In genomic region chr8:128263251-128263947, GRCm38 (mm10) we compare ENCODE assay signal across 10 mouse cellular contexts.
DNase-seq lines count a peak whose midpoint lies in the region; ATAC-seq and TF ChIP-seq lines count a peak whose summit lies in the region.
"Had no signal": no experiment of that assay in that cellular context is flagged by ENCODE, and none has a peak within 500 bp of the region (broad histone marks: within the 10 kb centered on the region; RNA-seq: fewer than 3 reads in every experiment).

No protein-coding gene starts in this region.

- H3K4me2 ChIP-seq in intestine, postnatal 0 days (replicated peaks; ENCODE audit: low read depth), result no peak overlapping the region
- no peak overlapping the region for H3K4me2 ChIP-seq in midbrain, embryonic 12.5 days (replicated peaks)
- H3K4me2 ChIP-seq: liver, embryonic 13.5 days had no signal

- ATAC-seq in intestine, postnatal 0 days, result peak; percentile 83
- 0 out of 2 replicates have a peak, but pooled peaks have one; percentile 34 for ATAC-seq in midbrain, embryonic 12.5 days (ENCODE audit: low FRiP score, low read depth)

- DNase-seq in embryo, embryonic 10 days (ENCODE audit: low spot score), result peak; percentile 44
- DNase-seq in embryo, embryonic 9.5 days (ENCODE audit: extremely low spot score), result no peak
- peak; percentile 47 for DNase-seq in embryo, embryonic 11 days
- DNase-seq in urinary bladder, postnatal 4 days (ENCODE audit: low spot score in 2 of 2), result no peak
- no peak for DNase-seq in left cerebral cortex, adult 11 months (ENCODE audit: low spot score)
- DNase-seq in thymus, postnatal 14 days, result no peak
- DNase-seq: gastrocnemius, postnatal 25 days; liver, embryonic 13.5 days had no signal

- no peaks in the 10 kb centered on the region; the same call in none of the 2 replicates for H3K4me1 ChIP-seq in intestine, postnatal 0 days (replicated peaks; ENCODE audit: control insufficient read depth, insufficient read depth, low read length)
- peaks cover 11% of the 10 kb centered on the region for H3K4me1 ChIP-seq in midbrain, embryonic 12.5 days

- no peak overlapping the region for H3K27ac ChIP-seq in intestine, postnatal 0 days (ENCODE audit: low read depth, low read length)
- 0 out of 2 replicates have a peak overlapping the region, but pooled peaks have one; percentile 30 for H3K27ac ChIP-seq in midbrain, embryonic 12.5 days (replicated peaks)
- H3K27ac ChIP-seq: liver, embryonic 13.5 days had no signal

- no peaks in the 10 kb centered on the region for H3K9me3 ChIP-seq in intestine, postnatal 0 days (ENCODE audit: control insufficient read depth)
- H3K9me3 ChIP-seq in midbrain, embryonic 12.5 days, result no peaks in the 10 kb centered on the region
- H3K9me3 ChIP-seq: liver, embryonic 13.5 days had no signal

- TF ChIP-seq CTCF in intestine, postnatal 0 days (IDR thresholded peaks at IDR 0.05; ENCODE audit: low read depth), result no peak

- no peaks in the 10 kb centered on the region for H3K36me3 ChIP-seq in intestine, postnatal 0 days (ENCODE audit: control insufficient read depth, insufficient read depth)
- no peaks in the 10 kb centered on the region for H3K36me3 ChIP-seq in midbrain, embryonic 12.5 days
- H3K36me3 ChIP-seq: liver, embryonic 13.5 days had no signal

- no peak overlapping the region for H3K4me3 ChIP-seq in intestine, postnatal 0 days (ENCODE audit: low read depth, low read length)
- H3K4me3 ChIP-seq in midbrain, embryonic 12.5 days, result no peak overlapping the region
- H3K4me3 ChIP-seq: liver, embryonic 13.5 days had no signal

- 30% methylated on average over 9 of the region's 9 CpGs for WGBS in intestine, postnatal 0 days
- whole genome bisulfite sequencing in midbrain, embryonic 12.5 days, result 30% methylated on average over 9 of the region's 9 CpGs

- no peak overlapping the region for H3K9ac ChIP-seq in intestine, postnatal 0 days (ENCODE audit: low read depth, low read length)
- H3K9ac ChIP-seq in midbrain, embryonic 12.5 days (replicated peaks), result no peak overlapping the region
- H3K9ac ChIP-seq: liver, embryonic 13.5 days had no signal

- no peaks in the 10 kb centered on the region for H3K27me3 ChIP-seq in intestine, postnatal 0 days (replicated peaks; ENCODE audit: control insufficient read depth, insufficient read depth, low read length)
- H3K27me3 ChIP-seq in midbrain, embryonic 12.5 days, result no peaks in the 10 kb centered on the region
- H3K27me3 ChIP-seq: liver, embryonic 13.5 days had no signal

Comparison
In these comparisons a context has a peak if more than half of its experiments do, and no peak if none do; other contexts are left out.
1. DNase-seq: peak in embryo, embryonic 10 days (single experiment) and embryo, embryonic 11 days (single experiment); none in embryo, embryonic 9.5 days (single experiment), urinary bladder, postnatal 4 days (0 of 2), left cerebral cortex, adult 11 months (single experiment) and thymus, postnatal 14 days (single experiment).